ENCODE assay signal across 8 mouse cellular contexts in the genomic region with DNA sequence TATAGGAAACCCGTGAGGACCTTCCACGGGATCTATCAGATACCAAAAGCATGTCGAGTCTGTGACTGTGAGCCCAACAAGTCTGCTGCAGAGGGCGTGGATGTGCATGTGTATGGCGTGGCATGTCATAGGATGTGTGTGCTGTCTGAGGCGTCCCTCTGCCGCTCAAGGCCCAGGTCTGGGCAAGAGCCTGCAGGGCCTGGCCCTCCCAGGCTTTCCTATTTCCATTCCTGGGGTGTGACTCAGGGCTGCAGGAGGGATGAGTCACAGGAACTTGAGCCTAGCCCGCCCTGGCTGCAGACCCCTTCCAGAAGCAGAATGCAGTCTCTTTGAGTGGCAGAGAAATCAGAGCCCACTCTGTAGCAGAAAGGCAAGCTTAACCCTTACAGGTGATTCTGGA. TPM values are rescaled to one million over a fixed set of nuclear protein-coding genes. Genes with fewer than 3 reads are reported as not detected.
DNase-seq lines count a peak whose midpoint lies in the region; ATAC-seq and TF ChIP-seq lines count a peak whose summit lies in the region.

No protein-coding gene starts in this region.

- no peak overlapping the region for H3K4me3 ChIP-seq in ES-E14 (ENCODE audit: insufficient read depth in 1 of 2, low read depth in 1 of 2, low read length in 2 of 2, poor library complexity in 1 of 2, severe bottlenecking in 1 of 2)
- H3K4me3 ChIP-seq in embryonic facial prominence, embryonic 14.5 days (ENCODE audit: low read depth, low read length) = no peak overlapping the region
- H3K4me3 ChIP-seq in hindbrain, embryonic 16.5 days (ENCODE audit: low read length) = no peak overlapping the region
- H3K4me3 ChIP-seq in neural tube, embryonic 14.5 days (ENCODE audit: low read depth, low read length) = no peak overlapping the region

- H3K9me3 ChIP-seq in ES-E14 (ENCODE audit: control insufficient read depth, insufficient read depth, low read depth, low read length) = no peaks in the 10 kb centered on the region
- no peaks in the 10 kb centered on the region for H3K9me3 ChIP-seq in embryonic facial prominence, embryonic 14.5 days (ENCODE audit: control insufficient read depth, low read length)
- no peaks in the 10 kb centered on the region for H3K9me3 ChIP-seq in hindbrain, embryonic 16.5 days (ENCODE audit: control insufficient read depth, low read length)
- no peaks in the 10 kb centered on the region for H3K9me3 ChIP-seq in neural tube, embryonic 14.5 days (ENCODE audit: control insufficient read depth, low read length)

- H3K9ac ChIP-seq in ES-E14 (ENCODE audit: insufficient read depth, low read depth, low read length, poor library complexity, severe bottlenecking) = no peak overlapping the region
- H3K9ac ChIP-seq in embryonic facial prominence, embryonic 14.5 days (ENCODE audit: low read depth, low read length) = no peak overlapping the region
- H3K9ac ChIP-seq in hindbrain, embryonic 16.5 days (ENCODE audit: low read depth, low read length) = peak overlapping the region; percentile 18; the same call in 1 of the 2 replicates
- H3K9ac ChIP-seq in neural tube, embryonic 14.5 days (replicated peaks; ENCODE audit: low read depth, low read length) = peak overlapping the region; percentile 34; the same call in 1 of the 2 replicates

- DNase-seq in kidney, adult 8-10 months = peak; percentile 16 to 35
- no peak for DNase-seq in kidney, postnatal 10 days
- no peak for DNase-seq in ES-E14 (ENCODE audit: low read depth, low spot score)
- peak; percentile 75 for DNase-seq in embryonic facial prominence, embryonic 14.5 days (ENCODE audit: low spot score)
- DNase-seq in yolk sac, embryonic 10.5 days (ENCODE audit: low spot score) = no peak
- no peak for DNase-seq in adipocyte (ENCODE audit: low spot score)

- H3K27ac ChIP-seq in ES-E14 (ENCODE audit: insufficient read depth, low read depth, low read length, poor library complexity, severe bottlenecking) = no peak overlapping the region
- no peak overlapping the region for H3K27ac ChIP-seq in embryonic facial prominence, embryonic 14.5 days (replicated peaks; ENCODE audit: low read depth, low read length)
- no peak overlapping the region; the same call in 1 of the 2 replicates for H3K27ac ChIP-seq in hindbrain, embryonic 16.5 days (ENCODE audit: low read depth, low read length)
- no peak overlapping the region for H3K27ac ChIP-seq in neural tube, embryonic 14.5 days (ENCODE audit: low read depth, low read length)

- WGBS in embryonic facial prominence, embryonic 14.5 days = 57% methylated on average over 8 of the region's 8 CpGs
- WGBS in hindbrain, embryonic 16.5 days = 82% methylated on average over 8 of the region's 8 CpGs
- 76% methylated on average over 8 of the region's 8 CpGs for WGBS in neural tube, embryonic 14.5 days

- no peaks in the 10 kb centered on the region for H3K27me3 ChIP-seq in embryonic facial prominence, embryonic 14.5 days (replicated peaks; ENCODE audit: control insufficient read depth, insufficient read depth, low read length)
- H3K27me3 ChIP-seq in hindbrain, embryonic 16.5 days (replicated peaks; ENCODE audit: control insufficient read depth, insufficient read depth, low read length) = no peaks in the 10 kb centered on the region
- H3K27me3 ChIP-seq in neural tube, embryonic 14.5 days (ENCODE audit: control insufficient read depth, insufficient read depth, low read length) = no peaks in the 10 kb centered on the region

- no peaks in the 10 kb centered on the region for H3K36me3 ChIP-seq in ES-E14 (ENCODE audit: control insufficient read depth, insufficient read depth, low read length, poor library complexity, severe bottlenecking)
- no peaks in the 10 kb centered on the region for H3K36me3 ChIP-seq in embryonic facial prominence, embryonic 14.5 days (ENCODE audit: control insufficient read depth, insufficient read depth, low read length)
- H3K36me3 ChIP-seq in hindbrain, embryonic 16.5 days (ENCODE audit: control insufficient read depth, insufficient read depth, low read length) = no peaks in the 10 kb centered on the region
- no peaks in the 10 kb centered on the region for H3K36me3 ChIP-seq in neural tube, embryonic 14.5 days (ENCODE audit: control insufficient read depth, insufficient read depth, low read length)

- H3K4me1 ChIP-seq in ES-E14 (ENCODE audit: control insufficient read depth in 2 of 2, insufficient read depth in 2 of 2, low read length in 2 of 2, poor library complexity in 1 of 2) = peaks cover 11 to 39% of the 10 kb centered on the region in 2 experiments
- peaks cover 57% of the 10 kb centered on the region for H3K4me1 ChIP-seq in embryonic facial prominence, embryonic 14.5 days (ENCODE audit: control insufficient read depth, insufficient read depth, low read length)
- peaks cover 57% of the 10 kb centered on the region for H3K4me1 ChIP-seq in hindbrain, embryonic 16.5 days (ENCODE audit: control insufficient read depth, insufficient read depth, low read depth, low read length)
- H3K4me1 ChIP-seq in neural tube, embryonic 14.5 days (ENCODE audit: control insufficient read depth, insufficient read depth, low read length) = peaks cover 39% of the 10 kb centered on the region

- peak overlapping the region; percentile 93; the same call in 1 of the 2 replicates for H3K4me2 ChIP-seq in embryonic facial prominence, embryonic 14.5 days (ENCODE audit: low read depth, low read length)
- peak overlapping the region; percentile 95 for H3K4me2 ChIP-seq in hindbrain, embryonic 16.5 days (ENCODE audit: low read length)
- peak overlapping the region; percentile 94; the same call in 1 of the 2 replicates for H3K4me2 ChIP-seq in neural tube, embryonic 14.5 days (ENCODE audit: low read depth, low read length)

- no peak for ATAC-seq in embryonic facial prominence, embryonic 14.5 days (ENCODE audit: low read depth)
- no peak for ATAC-seq in hindbrain, embryonic 16.5 days
- no peak for ATAC-seq in neural tube, embryonic 14.5 days (ENCODE audit: low read depth)

- in situ Hi-C loops in ES-E14 (cut with MboI; ENCODE audit: low sequenced_read_pairs in 2 of 2, unreplicated experiment in 2 of 2) = no loop called here

TF ChIP-seq in ES-E14, 5 proteins besides CTCF, POLR2A, EP300 and RAD21:
- TF ChIP-seq ZC3H11A (IDR thresholded peaks at IDR 0.05; ENCODE audit: borderline replicate concordance, low read depth, low read length) = no peak
- no peak for TF ChIP-seq HCFC1 (IDR thresholded peaks at IDR 0.05; ENCODE audit: borderline replicate concordance, insufficient read depth, low read length)
- peak; percentile 53; the same call in 1 of the 2 replicates for TF ChIP-seq ZNF384 (IDR thresholded peaks at IDR 0.05; ENCODE audit: low read depth, low read length)
- no peak for TF ChIP-seq CHD2 (IDR thresholded peaks at IDR 0.05; ENCODE audit: low read depth, low read length)

RNA-seq across cellular contexts. Expression of gene Cirbp, which starts 2.1 kb away (rescaled TPM):
- 69.6 and 105 TPM in 2 replicates for total RNA-seq in ES-E14 (2012; rRNA removed)
- polyA plus RNA-seq in embryonic facial prominence, embryonic 14.5 days (2014; fragmentation: Nextera tagmentation; extraction: Ambion mirVana) = 59.7 and 88.3 TPM in 2 replicates
- polyA plus RNA-seq in hindbrain, embryonic 16.5 days (2015; fragmentation: Nextera tagmentation; extraction: Ambion mirVana) = 288 and 311 TPM in 2 replicates
- 249 and 286 TPM in 2 replicates for polyA plus RNA-seq in neural tube, embryonic 14.5 days (2014; fragmentation: Nextera tagmentation; extraction: Ambion mirVana)

RNA-seq across cellular contexts. Expression of gene 1600002K03Rik, which starts 9.0 kb away (rescaled TPM):
- 25.4 and 31.2 TPM in 2 replicates for total RNA-seq in ES-E14 (2012; rRNA removed)
- polyA plus RNA-seq in embryonic facial prominence, embryonic 14.5 days (2014; fragmentation: Nextera tagmentation; extraction: Ambion mirVana) = 11.0 and 13.1 TPM in 2 replicates
- 9.4 and 10.1 TPM in 2 replicates for polyA plus RNA-seq in hindbrain, embryonic 16.5 days (2015; fragmentation: Nextera tagmentation; extraction: Ambion mirVana)
- polyA plus RNA-seq in neural tube, embryonic 14.5 days (2014; fragmentation: Nextera tagmentation; extraction: Ambion mirVana) = 6.4 and 7.8 TPM in 2 replicates

RNA-seq across cellular contexts. Expression of gene Efna2, which starts 15.6 kb away (rescaled TPM):
- 2.7 and 3.4 TPM in 2 replicates for total RNA-seq in ES-E14 (2012; rRNA removed)
- polyA plus RNA-seq in embryonic facial prominence, embryonic 14.5 days (2014; fragmentation: Nextera tagmentation; extraction: Ambion mirVana) = 20.9 and 23.6 TPM in 2 replicates
- 21.5 and 22.7 TPM in 2 replicates for polyA plus RNA-seq in hindbrain, embryonic 16.5 days (2015; fragmentation: Nextera tagmentation; extraction: Ambion mirVana)
- polyA plus RNA-seq in neural tube, embryonic 14.5 days (2014; fragmentation: Nextera tagmentation; extraction: Ambion mirVana) = 24.0 and 25.9 TPM in 2 replicates

RNA-seq across cellular contexts. Expression of gene Midn, which starts 15.6 kb away (rescaled TPM):
- total RNA-seq in ES-E14 (2012; rRNA removed) = 38.3 and 42.6 TPM in 2 replicates
- 34.2 and 37.0 TPM in 2 replicates for polyA plus RNA-seq in embryonic facial prominence, embryonic 14.5 days (2014; fragmentation: Nextera tagmentation; extraction: Ambion mirVana)
- polyA plus RNA-seq in hindbrain, embryonic 16.5 days (2015; fragmentation: Nextera tagmentation; extraction: Ambion mirVana) = 16.0 and 16.1 TPM in 2 replicates
- polyA plus RNA-seq in neural tube, embryonic 14.5 days (2014; fragmentation: Nextera tagmentation; extraction: Ambion mirVana) = 38.8 and 39.8 TPM in 2 replicates

RNA-seq across cellular contexts. Expression of gene Cbarp, which starts 23.1 kb away (rescaled TPM):
- total RNA-seq in ES-E14 (2012; rRNA removed) = 20.9 and 41.0 TPM in 2 replicates
- polyA plus RNA-seq in embryonic facial prominence, embryonic 14.5 days (2014; fragmentation: Nextera tagmentation; extraction: Ambion mirVana) = 7.3 and 9.0 TPM in 2 replicates
- polyA plus RNA-seq in hindbrain, embryonic 16.5 days (2015; fragmentation: Nextera tagmentation; extraction: Ambion mirVana) = 98.8 and 130 TPM in 2 replicates
- 82.2 and 101 TPM in 2 replicates for polyA plus RNA-seq in neural tube, embryonic 14.5 days (2014; fragmentation: Nextera tagmentation; extraction: Ambion mirVana)

Comparison
In these comparisons a context has a peak if more than half of its experiments do, and no peak if none do; other contexts are left out.
1. DNase-seq: peak in kidney, adult 8-10 months (2 of 2) and embryonic facial prominence, embryonic 14.5 days (single experiment); none in kidney, postnatal 10 days (single experiment), ES-E14 (single experiment), yolk sac, embryonic 10.5 days (single experiment) and adipocyte (single experiment).
2. H3K9ac ChIP-seq: peak in hindbrain, embryonic 16.5 days (single experiment) and neural tube, embryonic 14.5 days (single experiment); none in ES-E14 (single experiment) and embryonic facial prominence, embryonic 14.5 days (single experiment).
3. Peak in every context shown above with its lines, with median percentiles within 50 percentile points of each other: H3K4me2 ChIP-seq.